Mouse (Mus musculus) duodenum, adult 2 months (tissue): Measurements from ENCODE around the gene Klra4. TPM values are rescaled to one million over a fixed set of nuclear protein-coding genes. Genes with fewer than 3 reads are reported as not detected.

Experiments
- polyA plus RNA-seq: library from polyadenylated mRNA; depleted of rRNA; stranded (reverse); fragments of >200 nt; gene quantifications from 2 replicates; pipeline ENCODE4 v1.2.3, GENCODE M21; 2012; ENCODE audit warnings: low replicate concordance; rRNA removed

Klra4 gene
- polyA plus RNA-seq = not detected in 2 replicates

GRCm38 (mm10) chr6:130067171-130067570, at the start of gene Klra4:
Klra4 (minus strand) TSS chr6:130067271.

GRCm38 (mm10) chr6:130026854-130027253, 40.2 kb downstream of the Klra4 start, which contains the start of gene Klra6:
Klra6 (minus strand) TSS chr6:130026954.

Other genes starting within 250 kb of the Klra4 start
- gene Gm17631, start 204.6 kb downstream of the Klra4 start, polyA plus RNA-seq = not detected in 2 replicates
- 0.08 TPM in 1 of 2 replicates, not detected in the other for gene Klra17, start 190.6 kb downstream of the Klra4 start, polyA plus RNA-seq
- gene Klra5, start 149.6 kb downstream of the Klra4 start, polyA plus RNA-seq = not detected in 2 replicates
- gene Klra6, start 40.3 kb downstream of the Klra4 start, polyA plus RNA-seq = not detected in 2 replicates
- gene Klra8, start 62.6 kb upstream of the Klra4 start, polyA plus RNA-seq = not detected in 2 replicates
- gene Klra9, start 125.8 kb upstream of the Klra4 start, polyA plus RNA-seq = not detected in 2 replicates
- not detected in 2 replicates for gene Klra7, start 166.1 kb upstream of the Klra4 start, polyA plus RNA-seq
- gene Klra10, start 214.7 kb upstream of the Klra4 start, polyA plus RNA-seq = not detected in 2 replicates